Mouse (Mus musculus): ENCODE measurements around the gene Rapsn. TPM values are rescaled to one million over a fixed set of nuclear protein-coding genes. Genes with fewer than 3 reads are reported as not detected.
A peak's percentile ranks its signal among the peaks of the same experiment; 100 is the strongest.

Rapsn gene
- total and polyA plus RNA-seq, 2 experiments from 2014 or later, result 32.6 to 62.0 TPM

DNA sequence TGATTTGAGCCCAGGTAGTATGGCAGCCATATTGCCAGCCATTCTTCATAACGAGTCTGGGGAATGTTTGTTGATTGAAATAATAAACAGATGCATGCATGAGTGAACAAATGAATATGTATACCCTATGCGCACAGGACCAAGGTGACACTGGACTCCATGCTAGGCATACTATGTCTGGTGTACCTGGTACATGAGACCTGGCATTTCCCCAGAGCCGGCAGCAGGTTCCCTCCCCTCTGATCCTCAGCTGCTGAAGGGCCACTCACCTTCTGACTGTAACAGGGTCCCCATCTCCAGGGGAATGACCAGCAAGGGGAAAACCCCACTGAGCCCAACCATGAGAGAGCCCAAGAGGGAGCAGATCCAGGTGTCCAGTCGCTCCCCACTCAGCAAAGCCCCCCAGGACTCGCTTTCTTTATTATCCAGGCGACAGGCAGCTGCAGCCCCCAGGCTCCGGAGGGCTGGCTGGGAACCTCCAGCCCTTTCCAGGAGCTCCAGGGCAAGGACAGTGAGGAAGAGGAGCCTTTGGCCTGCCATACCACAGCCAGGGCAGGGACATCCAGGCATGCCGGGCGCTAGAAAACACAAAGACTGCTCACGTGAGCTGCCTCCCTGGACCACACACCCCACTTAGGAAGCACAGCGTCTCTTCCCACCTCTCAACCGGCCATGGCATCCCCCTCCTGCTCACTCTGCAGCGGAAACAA, 32.9 kb downstream of the Rapsn start:
- TF ChIP-seq CTCF (IDR thresholded peaks at IDR 0.05; ENCODE audit: low read depth) (no peak), EP300 (IDR thresholded peaks at IDR 0.05; ENCODE audit: low read depth) (no peak)
- no peaks in the 10 kb centered on the region for H3K9me3 ChIP-seq (replicated peaks; ENCODE audit: control insufficient read depth, low read length)
- peak overlapping the region; percentile 77 for H3K4me2 ChIP-seq (ENCODE audit: low read depth, low read length)
- peak overlapping the region; percentile 81; the same call in 1 of the 2 replicates for H3K9ac ChIP-seq (replicated peaks; ENCODE audit: low read depth, low read length)
- DNase-seq (ENCODE audit: low spot score) (no peak), ATAC-seq (ENCODE audit: insufficient read depth, low read depth) (no peak)
- 60% methylated on average over 13 of the region's 13 CpGs for WGBS
- peaks cover 20% of the 10 kb centered on the region for H3K36me3 ChIP-seq (replicated peaks; ENCODE audit: control insufficient read depth, insufficient read depth, low read length)
- H3K27ac ChIP-seq (ENCODE audit: low read depth), result peak overlapping the region; percentile 94; the same call in 1 of the 2 replicates
- no peaks in the 10 kb centered on the region for H3K27me3 ChIP-seq (ENCODE audit: control insufficient read depth, insufficient read depth, low read length)
- peak overlapping the region; percentile 80 for H3K4me3 ChIP-seq (ENCODE audit: low read depth, low read length)
- peaks cover 30% of the 10 kb centered on the region for H3K4me1 ChIP-seq (ENCODE audit: control insufficient read depth, insufficient read depth)

DNA sequence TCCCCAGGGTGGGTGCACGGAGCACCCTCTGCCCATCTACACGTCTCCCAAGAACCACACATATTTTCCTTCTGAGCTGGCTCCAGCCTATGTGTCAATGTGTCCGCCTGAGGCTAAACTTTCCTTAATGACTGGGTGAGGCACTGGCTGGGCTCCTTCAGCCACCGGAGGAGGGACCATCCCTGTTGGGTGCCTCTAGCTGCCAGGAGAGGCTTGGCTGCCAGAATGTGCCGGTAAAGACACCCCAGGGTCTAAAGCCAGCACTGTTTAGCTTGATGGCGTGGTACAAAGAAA, 33.4 kb downstream of the Rapsn start:
- H3K9ac ChIP-seq (replicated peaks; ENCODE audit: low read depth, low read length), result peak overlapping the region; percentile 81; the same call in 1 of the 2 replicates
- TF ChIP-seq CTCF (IDR thresholded peaks at IDR 0.05; ENCODE audit: low read depth) (no peak), EP300 (IDR thresholded peaks at IDR 0.05; ENCODE audit: low read depth) (no peak)
- 39% methylated on average over 6 of the region's 6 CpGs for WGBS

DNA sequence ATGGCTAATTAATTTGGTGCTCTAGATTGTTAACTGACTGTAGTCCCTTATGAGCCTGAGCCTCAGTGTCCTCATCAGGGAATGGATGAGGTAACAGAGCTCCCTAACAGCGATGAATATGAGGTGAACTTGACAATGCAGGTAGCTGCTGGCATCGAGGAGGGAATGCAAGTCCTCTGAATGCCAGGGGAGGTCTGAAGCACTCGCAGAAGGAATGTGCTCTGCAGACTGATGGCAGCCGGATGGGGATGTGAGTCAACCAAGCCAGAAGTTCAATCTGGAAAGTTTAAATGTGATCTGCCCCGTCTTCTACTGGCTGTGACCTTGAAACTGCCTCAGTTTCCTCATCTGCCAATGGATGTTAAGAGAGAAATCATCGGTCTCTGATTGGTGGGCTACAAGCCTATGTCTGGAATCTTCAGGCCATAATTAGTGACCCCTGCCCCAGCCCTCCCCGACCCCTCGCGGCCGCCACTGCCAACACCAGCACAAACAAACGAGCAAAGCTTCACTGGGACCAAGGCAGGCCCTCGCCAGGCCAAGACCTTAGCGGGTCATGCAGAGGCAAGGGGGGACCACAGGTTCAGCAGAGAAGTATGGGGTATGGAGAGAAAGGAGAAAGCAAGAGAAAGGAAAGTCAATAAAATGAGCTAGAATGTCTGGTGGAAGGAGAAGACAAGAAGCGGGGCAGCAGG, 34.0 kb downstream of the Rapsn start:
- WGBS, result 6% methylated on average over 14 of the region's 14 CpGs
- Histone ChIP-seq H3K4me2 (ENCODE audit: low read depth, low read length) (peak overlapping the region; percentile 77), H3K9me3 (replicated peaks; ENCODE audit: control insufficient read depth, low read length) (no peaks in the 10 kb centered on the region), H3K4me3 (ENCODE audit: low read depth, low read length) (peak overlapping the region; percentile 80), H3K36me3 (replicated peaks; ENCODE audit: control insufficient read depth, insufficient read depth, low read length) (0 out of 2 replicates have a peak, but pooled peaks cover 10% of the 10 kb centered on the region), H3K9ac (replicated peaks; ENCODE audit: low read depth, low read length) (peak overlapping the region; percentile 81), H3K4me1 (ENCODE audit: control insufficient read depth, insufficient read depth) (peaks cover 30% of the 10 kb centered on the region), H3K27me3 (ENCODE audit: control insufficient read depth, insufficient read depth, low read length) (no peaks in the 10 kb centered on the region), H3K27ac (ENCODE audit: low read depth) (peak overlapping the region; percentile 94)
- TF ChIP-seq EP300 (IDR thresholded peaks at IDR 0.05; ENCODE audit: low read depth), result no peak
- TF ChIP-seq CTCF (IDR thresholded peaks at IDR 0.05; ENCODE audit: low read depth), result no peak
- no peak for ATAC-seq (ENCODE audit: insufficient read depth, low read depth)
- peak; percentile 37 for DNase-seq (ENCODE audit: low spot score)

More for the DNA sequence above, 33.4 kb downstream of the Rapsn start:
- Histone ChIP-seq H3K27me3 (ENCODE audit: control insufficient read depth, insufficient read depth, low read length) (no peaks in the 10 kb centered on the region), H3K27ac (ENCODE audit: low read depth) (peak overlapping the region; percentile 94), H3K9me3 (replicated peaks; ENCODE audit: control insufficient read depth, low read length) (no peaks in the 10 kb centered on the region), H3K4me1 (ENCODE audit: control insufficient read depth, insufficient read depth) (peaks cover 30% of the 10 kb centered on the region), H3K4me3 (ENCODE audit: low read depth, low read length) (peak overlapping the region; percentile 80), H3K4me2 (ENCODE audit: low read depth, low read length) (peak overlapping the region; percentile 77), H3K36me3 (replicated peaks; ENCODE audit: control insufficient read depth, insufficient read depth, low read length) (peaks cover 15% of the 10 kb centered on the region)
- DNase-seq (ENCODE audit: low spot score) (no peak), ATAC-seq (ENCODE audit: insufficient read depth, low read depth) (no peak)

DNA sequence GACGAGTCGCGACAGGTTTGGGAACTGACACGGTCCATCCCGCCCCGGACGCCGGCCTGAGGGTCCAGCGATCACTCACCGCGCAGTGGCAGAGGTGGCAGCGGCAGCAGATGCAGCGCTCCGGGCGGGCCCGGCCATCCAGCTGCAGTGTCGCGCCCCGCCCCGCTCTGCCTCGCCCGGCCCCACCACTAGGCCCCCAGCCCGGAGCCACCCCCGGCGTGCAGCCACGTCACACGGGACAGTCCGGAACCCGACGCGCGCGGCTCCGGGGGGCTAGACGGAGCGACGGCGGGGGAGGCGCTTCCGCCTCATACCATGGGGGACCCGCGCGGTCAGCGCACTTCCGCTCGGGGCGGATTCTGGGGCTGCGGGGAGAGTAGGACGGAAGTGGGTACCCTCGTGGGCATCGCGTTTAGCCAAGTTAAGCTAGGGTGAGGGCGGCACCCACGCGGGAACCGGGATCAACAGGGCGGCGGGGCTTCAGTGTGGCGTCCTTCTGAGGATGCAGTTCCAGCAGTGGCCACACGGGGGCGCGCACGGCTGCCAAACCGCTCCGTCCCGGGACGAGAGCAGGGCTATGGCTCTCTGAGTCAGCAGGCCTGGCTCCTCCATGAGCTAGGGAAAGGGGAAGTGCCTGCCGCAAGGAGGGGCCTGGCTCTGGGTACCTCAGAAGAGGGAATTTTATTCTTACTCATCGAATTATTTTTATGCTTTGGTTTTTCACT, 34.8 kb downstream of the Rapsn start, which contains the start of gene Slc39a13:
Gene Slc39a13, minus strand, starts transcription at position 342 of the 725 bp plus-strand sequence.
- Histone ChIP-seq H3K9me3 (replicated peaks; ENCODE audit: control insufficient read depth, low read length) (no peaks in the 10 kb centered on the region), H3K4me3 (ENCODE audit: low read depth, low read length) (peak within 1 kb of the TSS; percentile 80), H3K27me3 (ENCODE audit: control insufficient read depth, insufficient read depth, low read length) (no peaks in the 10 kb centered on the region), H3K27ac (ENCODE audit: low read depth) (peak within 1 kb of the TSS; percentile 94), H3K9ac (replicated peaks; ENCODE audit: low read depth, low read length) (peak within 1 kb of the TSS; percentile 81), H3K4me1 (ENCODE audit: control insufficient read depth, insufficient read depth) (peaks cover 30% of the 10 kb centered on the region), H3K4me2 (ENCODE audit: low read depth, low read length) (peak within 1 kb of the TSS; percentile 77), H3K36me3 (replicated peaks; ENCODE audit: control insufficient read depth, insufficient read depth, low read length) (0 out of 2 replicates have a peak, but pooled peaks cover 4% of the 10 kb centered on the region)
- peak; percentile 94 for DNase-seq (ENCODE audit: low spot score)
- under 1% methylated on average over 61 of the region's 69 CpGs for WGBS
- ATAC-seq (ENCODE audit: insufficient read depth, low read depth), result peak; percentile 93
- TF ChIP-seq EP300 (IDR thresholded peaks at IDR 0.05; ENCODE audit: low read depth), result 0 out of 2 replicates have a peak, but pooled peaks have one; percentile 90
- TF ChIP-seq CTCF (IDR thresholded peaks at IDR 0.05; ENCODE audit: low read depth), result peak; percentile 99

DNA sequence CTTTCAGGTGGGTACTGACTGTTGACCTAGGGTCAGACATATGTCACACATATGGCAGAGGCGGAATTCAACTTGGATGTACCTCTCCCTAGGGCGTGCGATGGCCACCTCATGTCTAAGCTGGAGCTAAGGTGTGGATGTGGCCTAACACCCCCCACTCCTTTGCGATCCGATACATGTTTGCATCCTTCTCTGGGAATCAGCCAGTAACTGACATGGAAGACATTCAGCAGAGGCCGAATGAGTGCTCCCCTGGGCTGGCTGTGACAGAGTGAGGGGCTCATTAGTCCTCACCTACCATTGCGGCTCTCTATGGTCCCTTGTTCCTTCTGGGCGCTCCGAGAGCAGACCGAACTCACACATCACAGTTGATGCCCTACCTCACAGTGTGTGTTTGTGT, 35.6 kb downstream of the Rapsn start:
- peaks cover 27% of the 10 kb centered on the region for H3K4me1 ChIP-seq (ENCODE audit: control insufficient read depth, insufficient read depth)
- H3K36me3 ChIP-seq (replicated peaks; ENCODE audit: control insufficient read depth, insufficient read depth, low read length), result 0 out of 2 replicates have a peak, but pooled peaks cover 4% of the 10 kb centered on the region
- WGBS, result 86% methylated on average over 10 of the region's 10 CpGs
- no peak for TF ChIP-seq EP300 (IDR thresholded peaks at IDR 0.05; ENCODE audit: low read depth)
- TF ChIP-seq CTCF (IDR thresholded peaks at IDR 0.05; ENCODE audit: low read depth), result no peak
- peak overlapping the region; percentile 94 for H3K27ac ChIP-seq (ENCODE audit: low read depth)
- H3K9me3 ChIP-seq (replicated peaks; ENCODE audit: control insufficient read depth, low read length), result no peaks in the 10 kb centered on the region
- no peak for DNase-seq (ENCODE audit: low spot score)
- H3K4me2 ChIP-seq (ENCODE audit: low read depth, low read length), result peak overlapping the region; percentile 77
- peak overlapping the region; percentile 81; the same call in 1 of the 2 replicates for H3K9ac ChIP-seq (replicated peaks; ENCODE audit: low read depth, low read length)
- ATAC-seq (ENCODE audit: insufficient read depth, low read depth), result no peak
- peak overlapping the region; percentile 80; the same call in 1 of the 2 replicates for H3K4me3 ChIP-seq (ENCODE audit: low read depth, low read length)
- no peaks in the 10 kb centered on the region for H3K27me3 ChIP-seq (ENCODE audit: control insufficient read depth, insufficient read depth, low read length)

Measured in heart, postnatal 0 days (tissue).